Mouse (Mus musculus) MEL (cell line): Measurements from ENCODE around the gene Lcn6. TPM values are rescaled to one million over a fixed set of nuclear protein-coding genes. Genes with fewer than 3 reads are reported as not detected.

ENCODE experiments used
- DNase-seq: peaks from one replicate; pipeline ENCODE4 v3.0.0; 2011; ENCODE audit warnings: low read depth, low spot score
- H3K27ac ChIP-seq: 2 replicates; pipeline ENCODE4 v1.5.1; 2012; ENCODE audit warnings: low read depth, mild to moderate bottlenecking, control low read depth, low read length, moderate library complexity; ENCODE audit not compliant: control insufficient read depth
- H3K27me3 ChIP-seq, 2 experiments: fragments of 150-350 bp in 1 of 2; sonication (generic) in 1 of 2; 2 replicates each; pipeline ENCODE4 v1.6.1; 2012; ENCODE audit warnings: low read length in 2 of 2, mild to moderate bottlenecking in 2 of 2, improper control_type of control experiment in 1 of 2, moderate library complexity in 1 of 2; ENCODE audit not compliant: insufficient read depth in 2 of 2, control insufficient read depth in 1 of 2
- H3K36me3 ChIP-seq, 2 experiments: 2 replicates each; pipeline ENCODE4 v1.6.1; 2012 to 2014; ENCODE audit warnings: low read length in 2 of 2, improper control_type of control experiment in 1 of 2, inconsistent platforms in 1 of 2, mild to moderate bottlenecking in 1 of 2; ENCODE audit not compliant: insufficient read depth in 2 of 2, control insufficient read depth in 1 of 2
- H3K4me1 ChIP-seq, 2 experiments: fragments of 150-350 bp in 1 of 2; sonication (generic) in 1 of 2; 2 replicates each; pipeline ENCODE4 v1.6.1; 2012; ENCODE audit warnings: low read length in 2 of 2, improper control_type of control experiment in 1 of 2, mild to moderate bottlenecking in 1 of 2; ENCODE audit not compliant: insufficient read depth in 2 of 2, control insufficient read depth in 1 of 2
- H3K4me3 ChIP-seq, 2 experiments: fragments of 150-350 bp in 1 of 2; sonication (generic) in 1 of 2; 2 replicates each; pipeline ENCODE4 v1.5.1; 2012; ENCODE audit warnings: low read depth in 2 of 2, low read length in 2 of 2, mild to moderate bottlenecking in 2 of 2, moderate library complexity in 2 of 2, control low read depth in 1 of 2, improper control_type of control experiment in 1 of 2; ENCODE audit not compliant: control insufficient read depth in 1 of 2, insufficient read depth in 1 of 2
- H3K79me2 ChIP-seq: 2 replicates; pipeline ENCODE4 v1.6.1; 2012; ENCODE audit warnings: mild to moderate bottlenecking, low read length, moderate library complexity; ENCODE audit not compliant: control insufficient read depth, poor library complexity, insufficient read depth
- H3K9ac ChIP-seq: 2 replicates; pipeline ENCODE4 v1.6.1; 2012; ENCODE audit warnings: low read depth, mild to moderate bottlenecking, control low read depth, low read length, moderate library complexity; ENCODE audit not compliant: control insufficient read depth, poor library complexity, severe bottlenecking
- H3K9me3 ChIP-seq: fragments of 150-350 bp; sonication (generic); replicated peaks from 2 replicates; pipeline ENCODE4 v1.6.1; 2012; ENCODE audit warnings: mild to moderate bottlenecking, low read length, improper control_type of control experiment, moderate library complexity; ENCODE audit not compliant: insufficient read depth
- BHLHE40 ChIP-seq: IDR thresholded peaks from 2 replicates; pipeline ENCODE4 v1.6.1; 2012; ENCODE audit warnings: low read depth, mild to moderate bottlenecking, inconsistent platforms, low read length, improper control_type of control experiment, borderline replicate concordance
- CHD1 ChIP-seq: IDR thresholded peaks from 2 replicates; pipeline ENCODE4 v1.6.1; 2012; ENCODE audit warnings: low read depth, mild to moderate bottlenecking, inconsistent platforms, low read length, improper control_type of control experiment
- CHD2 ChIP-seq: IDR thresholded peaks from 2 replicates; pipeline ENCODE4 v1.6.1; 2011; ENCODE audit warnings: low read length, improper control_type of control experiment
- ELF1 ChIP-seq: IDR thresholded peaks from 2 replicates; pipeline ENCODE4 v1.6.1; 2014; ENCODE audit warnings: low read depth, mild to moderate bottlenecking, inconsistent platforms, low read length, improper control_type of control experiment, moderate library complexity
- EP300 ChIP-seq, 2 experiments: IDR thresholded peaks; 2 replicates each; pipeline ENCODE4 v1.6.1; 2011; ENCODE audit warnings: improper control_type of control experiment in 2 of 2, low read length in 2 of 2, low read depth in 1 of 2, mild to moderate bottlenecking in 1 of 2
- ETS1 ChIP-seq: IDR thresholded peaks from 2 replicates; pipeline ENCODE4 v1.6.1; 2012; ENCODE audit warnings: low read depth, mild to moderate bottlenecking, inconsistent platforms, low read length, improper control_type of control experiment, moderate library complexity
- GABPA ChIP-seq: IDR thresholded peaks from 2 replicates; pipeline ENCODE4 v1.6.1; 2012; ENCODE audit warnings: low read depth, mild to moderate bottlenecking, inconsistent platforms, low read length, improper control_type of control experiment, moderate library complexity
- GATA1 ChIP-seq: IDR thresholded peaks from 2 replicates; pipeline ENCODE4 v1.6.1; 2011; ENCODE audit warnings: low read depth, low read length, improper control_type of control experiment
- JUND ChIP-seq: IDR thresholded peaks from 2 replicates; pipeline ENCODE4 v1.6.1; 2011; ENCODE audit warnings: low read depth, mild to moderate bottlenecking, improper control_type of control experiment, low read length
- MAFK ChIP-seq: IDR thresholded peaks from 2 replicates; pipeline ENCODE4 v1.6.1; 2011; ENCODE audit warnings: low read depth, mild to moderate bottlenecking, low read length, improper control_type of control experiment, borderline replicate concordance
- MEF2A ChIP-seq: IDR thresholded peaks from 2 replicates; pipeline ENCODE4 v1.6.1; 2014; ENCODE audit warnings: low read depth, mild to moderate bottlenecking, inconsistent platforms, low read length, improper control_type of control experiment; ENCODE audit not compliant: poor library complexity, insufficient replicate concordance, severe bottlenecking; ENCODE audit errors: extremely low read depth
- MXI1 ChIP-seq: IDR thresholded peaks from 2 replicates; pipeline ENCODE4 v1.6.1; 2011; ENCODE audit warnings: mild to moderate bottlenecking, low read depth, low read length, improper control_type of control experiment
- POLR2A ChIP-seq, 2 experiments: IDR thresholded peaks; 2 replicates each; pipeline ENCODE4 v1.6.1; 2011 to 2012; ENCODE audit warnings: low read length in 2 of 2, mild to moderate bottlenecking in 2 of 2, control low read depth in 1 of 2, improper control_type of control experiment in 1 of 2, low read depth in 1 of 2, moderate library complexity in 1 of 2; ENCODE audit not compliant: control insufficient read depth in 1 of 2, insufficient read depth in 1 of 2, poor library complexity in 1 of 2
- POLR2AphosphoS5 ChIP-seq: IDR thresholded peaks from 2 replicates; pipeline ENCODE4 v1.6.1; 2012; ENCODE audit warnings: low read depth, borderline replicate concordance, mild to moderate bottlenecking, inconsistent platforms, low read length, moderate library complexity, mixed read lengths
- RAD21 ChIP-seq: IDR thresholded peaks from 2 replicates; pipeline ENCODE4 v1.6.1; 2011; ENCODE audit warnings: mild to moderate bottlenecking, low read depth, low read length, improper control_type of control experiment
- RCOR1 ChIP-seq: IDR thresholded peaks from 2 replicates; pipeline ENCODE4 v1.6.1; 2012; ENCODE audit warnings: low read depth, mild to moderate bottlenecking, inconsistent platforms, low read length, improper control_type of control experiment
- SIN3A ChIP-seq: IDR thresholded peaks from 2 replicates; pipeline ENCODE4 v1.6.1; 2012; ENCODE audit warnings: low read length, improper control_type of control experiment, inconsistent platforms
- SMC3 ChIP-seq: IDR thresholded peaks from 2 replicates; pipeline ENCODE4 v1.6.1; 2011; ENCODE audit warnings: low read depth, low read length, improper control_type of control experiment
- TBP ChIP-seq: IDR thresholded peaks from 2 replicates; pipeline ENCODE4 v1.8.0; 2011; ENCODE audit warnings: low read depth, low read length, improper control_type of control experiment
- USF1 ChIP-seq: IDR thresholded peaks from 2 replicates; pipeline ENCODE4 v1.6.1; 2014; ENCODE audit warnings: low read depth, mild to moderate bottlenecking, inconsistent platforms, low read length, improper control_type of control experiment, moderate library complexity
- USF2 ChIP-seq, 2 experiments: IDR thresholded peaks; 2 replicates each; pipeline ENCODE4 v1.6.1; 2011 to 2012; ENCODE audit warnings: improper control_type of control experiment in 2 of 2, low read length in 2 of 2, borderline replicate concordance in 1 of 2, inconsistent platforms in 1 of 2, low read depth in 1 of 2, mild to moderate bottlenecking in 1 of 2; ENCODE audit not compliant: insufficient read depth in 1 of 2
- ZC3H11A ChIP-seq: IDR thresholded peaks from 2 replicates; pipeline ENCODE4 v1.6.1; 2012; ENCODE audit warnings: low read depth, mild to moderate bottlenecking, inconsistent platforms, low read length, improper control_type of control experiment
- ZMIZ1 ChIP-seq: IDR thresholded peaks from 2 replicates; pipeline ENCODE4 v1.6.1; 2012; ENCODE audit warnings: low read depth, mild to moderate bottlenecking, inconsistent platforms, low read length, improper control_type of control experiment, moderate library complexity
- ZNF384 ChIP-seq: IDR thresholded peaks from 2 replicates; pipeline ENCODE4 v1.6.1; 2012; ENCODE audit warnings: low read depth, mild to moderate bottlenecking, inconsistent platforms, low read length, improper control_type of control experiment
- polyA plus RNA-seq, 2 experiments: library from polyadenylated mRNA; stranded (reverse) in 1 of 2; unstranded in 1 of 2; fragments of >175 nt in 1 of 2; fragments of >200 nt in 1 of 2; gene quantifications; 2 replicates each; pipeline versions ENCODE4 v1.2.1 to v1.2.4; 2012; ENCODE audit warnings: low replicate concordance in 2 of 2, low read depth in 1 of 2; ENCODE audit not compliant: insufficient read length in 2 of 2, insufficient read depth in 1 of 2, missing spikeins in 1 of 2
- total RNA-seq: library from RNA; depleted of rRNA; stranded (reverse); fragments of 300-350 nt; gene quantifications from 2 replicates; pipeline ENCODE4 v1.2.3, GENCODE M21; 2012

Gene Lcn6
- total and polyA plus RNA-seq, 3 experiments = not detected

GRCm38 (mm10) chr2:25656691-25657090 is 19.9 kb upstream of the Lcn6 start:
- no peak overlapping the region for H3K4me3 ChIP-seq
- H3K27ac ChIP-seq = no peak overlapping the region
- peaks cover 10 to 20% of the 10 kb centered on the region in 2 experiments; a peak in 3 of 4 replicates for H3K27me3 ChIP-seq
- H3K9me3 ChIP-seq = no peaks in the 10 kb centered on the region
- H3K79me2 ChIP-seq = no peaks in the 10 kb centered on the region
- TF ChIP-seq MAFK (no peak), JUND (no peak), MXI1 (no peak), CHD1 (no peak), ELF1 (no peak), BHLHE40 (no peak), USF2 (IDR thresholded peaks at IDR 0.05; ENCODE audit: borderline replicate concordance in 1 of 2, insufficient read depth in 1 of 2, low read depth in 1 of 2, low read length in 2 of 2) (no peak), CHD2 (no peak), ZC3H11A (no peak), SIN3A (no peak), USF1 (no peak), RCOR1 (no peak), POLR2A (IDR thresholded peaks at IDR 0.05; ENCODE audit: control insufficient read depth in 1 of 2, insufficient read depth in 1 of 2, low read depth in 1 of 2, low read length in 2 of 2, poor library complexity in 1 of 2) (no peak), MEF2A (no peak), ETS1 (no peak), POLR2AphosphoS5 (no peak), ZMIZ1 (no peak), ZNF384 (no peak), GABPA (no peak), RAD21 (no peak)
- H3K36me3 ChIP-seq = no peaks in the 10 kb centered on the region
- no peaks in the 10 kb centered on the region for H3K4me1 ChIP-seq
- no peak for DNase-seq
- H3K9ac ChIP-seq = no peak overlapping the region

- Histone ChIP-seq H3K79me2 (no peaks in the 10 kb centered on the region), H3K36me3 (no peaks in the 10 kb centered on the region), H3K9me3 (no peaks in the 10 kb centered on the region), H3K4me1 (no peaks in the 10 kb centered on the region), H3K27ac (no peak overlapping the region), H3K9ac (no peak overlapping the region), H3K27me3 (peaks cover 10 to 20% of the 10 kb centered on the region in 2 experiments; a peak in 3 of 4 replicates), H3K4me3 (no peak overlapping the region)
- no peak for DNase-seq
- TF ChIP-seq TBP (no peak), GATA1 (no peak), ZNF384 (no peak), JUND (no peak), EP300 (IDR thresholded peaks at IDR 0.05; ENCODE audit: low read depth in 1 of 2, low read length in 2 of 2) (no peak), SMC3 (no peak)
Observed at GRCm38 (mm10) chr2:25657246-25657645, 19.3 kb upstream of the Lcn6 start.
